Mouse (Mus musculus) heart, postnatal 14 days (tissue): Measurements from ENCODE around the gene Mansc4. TPM values are rescaled to one million over a fixed set of nuclear protein-coding genes. Genes with fewer than 3 reads are reported as not detected.
A peak's percentile ranks its signal among the peaks of the same experiment; 100 is the strongest.

Experiments used
- DNase-seq, 2 experiments: peaks; one replicate each; pipeline ENCODE4 v3.0.0; 2021 to 2022
- intact Hi-C: fragments of 180-260 bp; cut with DNase I; formaldehyde crosslinking; loops from one replicate; pipeline ENCODE4 v1.15.1; 2025
- long read RNA-seq, 2 experiments: library from polyadenylated mRNA; stranded (forward); transcript quantifications; one replicate each; pipeline ENCODE4 v2.0.0; 2021
- total RNA-seq, 2 experiments: library from RNA; stranded (reverse); gene quantifications; 2 replicates each; pipeline ENCODE4 v1.2.3; 2021

Mansc4 gene
- total RNA-seq, result not detected
- long read RNA-seq, experiment 1, result 0 reads
- long read RNA-seq, experiment 2, result 0 reads

GRCm38 (mm10) chr6:147086594-147087225, at the start of gene Mansc4:
Gene Mansc4, minus strand, starts transcription at chr6:147087032.
- intact Hi-C loops, result no loop called here
- peak; percentile 39 to 69 for DNase-seq

- no peak for DNase-seq
Measured at GRCm38 (mm10) chr6:147127239-147127638, 40.4 kb upstream of the Mansc4 start.

GRCm38 (mm10) chr6:147121320-147121719, 34.5 kb upstream of the Mansc4 start:
- intact Hi-C loops, result no loop called here
- no peak for DNase-seq

More at GRCm38 (mm10) chr6:147127239-147127638, 40.4 kb upstream of the Mansc4 start:
- intact Hi-C loops, result no loop called here

- no peak for DNase-seq
- intact Hi-C loops, result loop anchor here (5.0 to 10.0 kb wide), 4 partner anchors 106 to 837 kb away; no protein-coding TSS in a partner anchor
Measured at GRCm38 (mm10) chr6:147118190-147118589, 31.4 kb upstream of the Mansc4 start.

- intact Hi-C loops, result loop anchor here (5.0 to 10.0 kb wide), 4 partner anchors 105 to 837 kb away; no protein-coding TSS in a partner anchor
- no peak for DNase-seq
Measured at GRCm38 (mm10) chr6:147117764-147118163, 30.9 kb upstream of the Mansc4 start.

GRCm38 (mm10) chr6:147116579-147116978, 29.7 kb upstream of the Mansc4 start:
- intact Hi-C loops, result loop anchor here (5.0 to 10.0 kb wide), 4 partner anchors 104 to 838 kb away; no protein-coding TSS in a partner anchor
- DNase-seq, result peak; percentile 86 to 95

GRCm38 (mm10) chr6:147109283-147109682, 22.5 kb upstream of the Mansc4 start:
- no peak for DNase-seq
- intact Hi-C loops, result no loop called here

GRCm38 (mm10) chr6:147106716-147107115, 19.9 kb upstream of the Mansc4 start:
- intact Hi-C loops, result no loop called here

GRCm38 (mm10) chr6:147105529-147105928, 18.7 kb upstream of the Mansc4 start:
- intact Hi-C loops, result no loop called here

More at GRCm38 (mm10) chr6:147106716-147107115, 19.9 kb upstream of the Mansc4 start:
- no peak for DNase-seq

GRCm38 (mm10) chr6:147102293-147102692, 15.5 kb upstream of the Mansc4 start:
- DNase-seq, result no peak
- intact Hi-C loops, result no loop called here

More at GRCm38 (mm10) chr6:147105529-147105928, 18.7 kb upstream of the Mansc4 start:
- no peak for DNase-seq

- no peak for DNase-seq
Measured at GRCm38 (mm10) chr6:147099458-147100277, 12.8 kb upstream of the Mansc4 start.

GRCm38 (mm10) chr6:147097346-147097929, 10.6 kb upstream of the Mansc4 start:
- DNase-seq, result no peak
- intact Hi-C loops, result no loop called here

More at GRCm38 (mm10) chr6:147099458-147100277, 12.8 kb upstream of the Mansc4 start:
- intact Hi-C loops, result no loop called here

- DNase-seq, result no peak
- intact Hi-C loops, result no loop called here
Measured at GRCm38 (mm10) chr6:147096934-147097333, 10.1 kb upstream of the Mansc4 start.

- no peak for DNase-seq
- intact Hi-C loops, result no loop called here
Measured at GRCm38 (mm10) chr6:147096109-147096508, 9.3 kb upstream of the Mansc4 start.

GRCm38 (mm10) chr6:147094771-147095170, 7.9 kb upstream of the Mansc4 start:
- intact Hi-C loops, result no loop called here
- no peak for DNase-seq

- DNase-seq, result peak; percentile 53 to 67
- intact Hi-C loops, result no loop called here
Measured at GRCm38 (mm10) chr6:147092136-147092535, 5.3 kb upstream of the Mansc4 start.

- intact Hi-C loops, result no loop called here
- peak; percentile 83 to 88 for DNase-seq
Measured at GRCm38 (mm10) chr6:147091136-147092120, 4.6 kb upstream of the Mansc4 start, which contains the start of gene Klhl42. Gene Klhl42, plus strand, starts transcription at chr6:147091379.

- DNase-seq, result no peak
- intact Hi-C loops, result no loop called here
Measured at GRCm38 (mm10) chr6:147090191-147090590, 3.4 kb upstream of the Mansc4 start.

GRCm38 (mm10) chr6:147088517-147088916, 1.7 kb upstream of the Mansc4 start:
- intact Hi-C loops, result no loop called here
- DNase-seq, result no peak

GRCm38 (mm10) chr6:147087736-147088135, 904 bp upstream of the Mansc4 start:
- intact Hi-C loops, result no loop called here
- no peak for DNase-seq
